Mouse (Mus musculus) liver, embryonic 13.5 days (tissue): Measurements from ENCODE around the gene Grin2b. TPM values are rescaled to one million over a fixed set of nuclear protein-coding genes. Genes with fewer than 3 reads are reported as not detected.

Experiments used
- ATAC-seq: fragments of 200-750 bp; cut with Nextera tagmentation; 2 replicates; pipeline ENCODE4 v1.8.0; 2017; ENCODE audit warnings: low read depth, mild to moderate bottlenecking, moderate number of reproducible peaks, moderate library complexity
- DNase-seq: peaks from one replicate; pipeline ENCODE4 v3.0.0; 2022
- H3K27ac ChIP-seq: fragments of 300-500 bp; sonication (generic); 2 replicates; pipeline ENCODE4 v1.5.1; 2015; ENCODE audit warnings: moderate library complexity, mild to moderate bottlenecking, inconsistent platforms
- H3K27me3 ChIP-seq: fragments of 300-500 bp; sonication (generic); 2 replicates; pipeline ENCODE4 v1.6.1; 2015; ENCODE audit warnings: mild to moderate bottlenecking, inconsistent platforms
- H3K36me3 ChIP-seq: fragments of 300-500 bp; sonication (generic); 2 replicates; pipeline ENCODE4 v1.6.1; 2015; ENCODE audit warnings: mild to moderate bottlenecking, inconsistent platforms
- H3K4me1 ChIP-seq: fragments of 300-500 bp; sonication (generic); replicated peaks from 2 replicates; pipeline ENCODE4 v1.6.1; 2015; ENCODE audit warnings: inconsistent platforms
- H3K4me2 ChIP-seq: fragments of 300-500 bp; sonication (generic); 2 replicates; pipeline ENCODE4 v1.6.1; 2015; ENCODE audit warnings: inconsistent platforms, mild to moderate bottlenecking, moderate library complexity
- H3K4me3 ChIP-seq: fragments of 300-500 bp; sonication (generic); replicated peaks from 2 replicates; pipeline ENCODE4 v1.5.1; 2015; ENCODE audit warnings: mild to moderate bottlenecking, inconsistent platforms
- H3K9ac ChIP-seq: fragments of 300-500 bp; sonication (generic); 2 replicates; pipeline ENCODE4 v1.6.1; 2015; ENCODE audit warnings: mild to moderate bottlenecking, inconsistent platforms
- H3K9me3 ChIP-seq: fragments of 300-500 bp; sonication (generic); replicated peaks from 2 replicates; pipeline ENCODE4 v1.6.1; 2016; ENCODE audit warnings: inconsistent platforms
- WGBS: fragments of 180-500 bp; shearing (Covaris S2); methylation state at CpG from one replicate; pipeline ENCODE4 v1.1.7; 2015; ENCODE audit not compliant: insufficient replicate concordance; 5-methylcytosine and 5-hydroxymethylcytosine counted together
- polyA plus RNA-seq: library from polyadenylated mRNA; unstranded; fragments of >200 nt; fragmentation: Nextera tagmentation; extraction: Ambion mirVana; gene quantifications from 2 replicates; pipeline ENCODE4 v1.2.1, GENCODE M21; 2015

Gene Grin2b
- polyA plus RNA-seq, 1 experiment from 2014 or later, result 0.21 TPM

DNA sequence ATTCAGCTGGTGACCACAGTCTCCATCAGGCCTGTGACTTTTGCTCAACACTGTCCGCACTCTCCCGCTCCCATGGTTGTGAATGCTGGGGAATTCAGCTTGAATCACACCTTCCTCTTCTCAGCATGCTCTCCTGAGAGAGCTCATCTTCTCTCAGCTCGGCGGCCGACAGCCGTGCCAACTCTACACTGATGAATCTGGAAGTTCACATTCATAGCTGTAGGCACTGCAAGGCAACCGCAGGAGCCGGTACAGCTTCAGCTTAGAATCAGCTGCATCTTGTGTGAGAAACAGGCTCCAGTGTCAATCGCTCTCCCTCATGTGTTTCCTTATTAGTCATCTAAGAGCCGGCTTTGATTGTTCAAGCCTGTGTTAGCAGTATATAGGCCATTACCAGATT, 272.9 kb downstream of the Grin2b start:
- Histone ChIP-seq H3K9ac (no peak overlapping the region), H3K36me3 (no peaks in the 10 kb centered on the region), H3K27ac (no peak overlapping the region), H3K4me2 (no peak overlapping the region), H3K9me3 (no peaks in the 10 kb centered on the region), H3K4me3 (no peak overlapping the region), H3K27me3 (no peaks in the 10 kb centered on the region), H3K4me1 (no peaks in the 10 kb centered on the region)
- DNase-seq (no peak), ATAC-seq (no peak)
- WGBS, result 74% methylated on average over 10 of the region's 10 CpGs

DNA sequence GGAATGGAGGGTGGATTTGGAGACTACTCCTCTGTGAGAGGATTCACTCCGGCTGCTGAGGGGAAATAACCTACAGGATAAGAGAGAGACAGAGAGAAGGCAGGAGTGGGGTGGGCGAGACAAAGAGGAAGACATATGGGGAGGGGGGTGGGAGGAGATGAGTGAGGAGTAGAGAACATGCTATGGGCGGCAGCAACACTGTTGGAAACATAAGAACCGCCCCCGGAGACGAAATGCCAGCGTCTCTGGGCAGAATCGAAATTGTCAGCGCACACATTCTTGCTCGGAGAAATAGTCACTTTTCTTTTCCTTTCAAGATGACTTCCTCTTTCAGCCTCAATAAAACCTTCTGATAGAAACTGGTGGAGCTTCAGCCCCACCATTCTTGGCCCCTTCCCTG, 274.1 kb downstream of the Grin2b start:
- no peak overlapping the region for H3K9ac ChIP-seq
- no peak overlapping the region for H3K4me2 ChIP-seq
- ATAC-seq, result no peak
- 45% methylated on average over 10 of the region's 10 CpGs for WGBS
- DNase-seq, result no peak
- H3K9me3 ChIP-seq, result no peaks in the 10 kb centered on the region
- H3K27me3 ChIP-seq, result no peaks in the 10 kb centered on the region
- H3K4me1 ChIP-seq, result no peaks in the 10 kb centered on the region
- H3K36me3 ChIP-seq, result no peaks in the 10 kb centered on the region
- no peak overlapping the region for H3K4me3 ChIP-seq
- H3K27ac ChIP-seq, result no peak overlapping the region

DNA sequence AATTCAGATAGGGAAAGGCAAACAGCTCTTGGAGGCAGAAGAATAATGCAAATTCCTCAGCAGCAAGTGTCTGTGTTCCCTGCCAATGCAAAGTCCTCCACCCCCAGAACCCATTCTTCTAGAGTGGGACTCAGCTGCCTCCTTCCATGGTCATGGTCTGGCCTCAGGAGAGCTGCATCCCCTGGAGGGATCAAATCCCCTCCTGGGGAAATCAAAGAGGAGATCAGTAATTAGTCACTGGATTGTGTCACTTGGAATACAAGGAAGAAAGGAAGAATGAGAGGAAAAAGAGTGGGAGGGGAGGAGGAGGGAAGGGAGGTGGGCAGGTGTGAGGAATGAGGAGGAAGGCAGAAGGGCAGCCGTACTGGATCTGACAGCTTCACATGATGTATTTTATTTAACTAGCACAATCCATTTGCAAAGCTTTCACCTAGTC, 278.5 kb downstream of the Grin2b start:
- H3K36me3 ChIP-seq, result no peaks in the 10 kb centered on the region
- ATAC-seq, result no peak
- no peaks in the 10 kb centered on the region for H3K9me3 ChIP-seq
- H3K27ac ChIP-seq, result no peak overlapping the region
- 55% methylated on average over 1 of the region's 1 CpGs for WGBS
- DNase-seq, result no peak
- no peak overlapping the region for H3K9ac ChIP-seq
- H3K4me1 ChIP-seq, result no peaks in the 10 kb centered on the region
- H3K27me3 ChIP-seq, result no peaks in the 10 kb centered on the region
- H3K4me3 ChIP-seq, result no peak overlapping the region
- no peak overlapping the region for H3K4me2 ChIP-seq

DNA sequence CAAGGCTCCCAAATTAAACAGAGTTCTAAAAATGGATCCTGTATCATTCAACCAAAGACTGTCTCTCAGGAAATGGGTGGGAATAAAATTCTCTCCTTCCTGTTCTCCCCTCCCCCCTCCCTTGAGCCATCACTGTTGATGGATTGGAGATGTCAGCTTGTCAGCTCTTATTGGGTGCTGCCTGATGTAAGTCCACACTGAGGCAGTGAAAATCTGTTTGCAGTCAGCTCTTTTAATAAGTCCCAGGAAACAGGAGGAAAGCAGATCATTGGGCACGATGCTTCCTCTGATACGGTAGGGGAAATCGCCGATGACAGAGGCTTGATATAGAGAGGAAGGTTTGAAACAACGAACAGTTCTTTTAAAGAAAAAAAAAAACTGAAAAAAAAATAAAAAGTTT, 290.7 kb downstream of the Grin2b start:
- no peak for DNase-seq
- H3K4me3 ChIP-seq, result no peak overlapping the region
- WGBS, result 62% methylated on average over 5 of the region's 5 CpGs
- H3K9me3 ChIP-seq, result no peaks in the 10 kb centered on the region
- no peaks in the 10 kb centered on the region for H3K27me3 ChIP-seq
- no peak overlapping the region for H3K4me2 ChIP-seq
- no peak overlapping the region for H3K9ac ChIP-seq
- H3K27ac ChIP-seq, result no peak overlapping the region
- H3K4me1 ChIP-seq, result no peaks in the 10 kb centered on the region
- H3K36me3 ChIP-seq, result no peaks in the 10 kb centered on the region
- no peak for ATAC-seq

DNA sequence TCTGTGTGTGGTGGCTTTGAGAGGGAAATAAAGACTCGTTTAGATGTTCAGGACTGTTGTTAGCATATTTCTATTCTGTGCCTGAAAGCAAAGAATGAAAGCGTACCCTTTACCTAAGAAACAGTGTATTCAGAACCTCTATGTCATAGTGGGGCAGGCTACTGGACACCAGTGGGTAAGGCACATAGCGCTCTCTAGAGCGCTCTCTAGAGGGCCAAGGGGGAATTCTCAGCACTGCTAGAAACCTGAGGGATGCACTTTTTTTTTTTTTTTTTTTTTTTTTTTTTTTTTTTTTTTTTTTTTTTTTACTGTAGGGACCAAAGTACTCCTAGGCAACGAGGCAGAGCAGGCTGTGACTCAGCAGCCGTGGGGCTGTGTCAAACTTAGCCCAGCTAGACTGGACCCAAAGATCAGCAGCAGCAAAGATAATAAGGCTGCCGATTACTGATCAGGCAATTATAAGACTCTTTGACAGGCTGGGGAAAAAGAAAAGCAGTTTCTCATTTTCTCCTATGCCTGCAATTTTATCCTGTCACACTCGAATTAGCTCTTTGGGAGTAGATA, 297.1 kb downstream of the Grin2b start:
- no peaks in the 10 kb centered on the region for H3K36me3 ChIP-seq
- WGBS, result 51% methylated on average over 8 of the region's 8 CpGs
- no peak overlapping the region for H3K27ac ChIP-seq
- ATAC-seq (no peak), DNase-seq (no peak)
- H3K9ac ChIP-seq, result no peak overlapping the region
- H3K27me3 ChIP-seq, result no peaks in the 10 kb centered on the region
- H3K4me3 ChIP-seq, result no peak overlapping the region
- H3K4me1 ChIP-seq, result no peaks in the 10 kb centered on the region
- no peak overlapping the region for H3K4me2 ChIP-seq
- no peaks in the 10 kb centered on the region for H3K9me3 ChIP-seq

DNA sequence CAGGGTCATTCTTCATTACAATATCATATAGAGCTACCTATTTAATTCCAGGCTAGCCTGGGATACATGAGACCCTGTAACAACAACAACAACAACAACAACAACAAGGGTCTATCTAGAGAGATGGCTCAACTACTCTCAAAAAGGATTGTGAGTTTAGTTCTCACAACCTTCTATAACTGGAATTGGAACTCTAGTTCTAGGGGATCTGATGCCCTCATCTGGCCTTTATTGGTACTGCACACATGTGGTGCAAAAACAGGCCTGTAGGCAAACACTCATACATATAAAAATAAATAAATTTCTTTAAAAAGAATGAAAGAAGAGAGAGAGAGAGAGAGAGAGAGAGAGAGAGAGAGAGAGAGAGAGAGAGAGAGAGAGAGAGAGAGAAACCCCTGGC, 298.7 kb downstream of the Grin2b start:
- Histone ChIP-seq H3K36me3 (no peaks in the 10 kb centered on the region), H3K9ac (no peak overlapping the region), H3K9me3 (no peaks in the 10 kb centered on the region), H3K4me2 (no peak overlapping the region), H3K27me3 (no peaks in the 10 kb centered on the region), H3K27ac (no peak overlapping the region), H3K4me1 (no peaks in the 10 kb centered on the region), H3K4me3 (no peak overlapping the region)
- DNase-seq (no peak), ATAC-seq (no peak)

DNA sequence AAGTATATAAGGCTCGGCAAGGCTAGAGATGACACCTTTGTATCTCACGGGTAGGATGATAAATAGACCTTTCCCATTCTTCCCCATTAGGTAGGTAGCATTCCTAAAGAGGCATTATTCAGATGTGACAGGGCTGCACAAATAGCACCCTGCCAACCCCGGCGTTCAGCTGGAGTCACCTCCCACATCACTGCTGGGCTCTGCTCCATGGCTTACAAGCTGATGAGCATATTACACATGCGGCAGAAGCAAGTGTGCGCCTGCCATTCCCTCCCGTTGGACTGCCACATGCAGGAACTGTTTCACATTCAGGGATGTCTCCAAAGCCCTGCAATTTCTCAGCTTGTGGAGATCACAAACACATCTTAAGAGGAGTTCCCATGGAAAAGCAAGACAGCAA, 307.5 kb downstream of the Grin2b start:
- no peak overlapping the region for H3K9ac ChIP-seq
- no peaks in the 10 kb centered on the region for H3K27me3 ChIP-seq
- H3K4me2 ChIP-seq, result no peak overlapping the region
- WGBS, result 78% methylated on average over 7 of the region's 7 CpGs
- DNase-seq (no peak), ATAC-seq (no peak)
- H3K36me3 ChIP-seq, result no peaks in the 10 kb centered on the region
- H3K9me3 ChIP-seq, result no peaks in the 10 kb centered on the region
- H3K27ac ChIP-seq, result no peak overlapping the region
- no peak overlapping the region for H3K4me3 ChIP-seq
- no peaks in the 10 kb centered on the region for H3K4me1 ChIP-seq

DNA sequence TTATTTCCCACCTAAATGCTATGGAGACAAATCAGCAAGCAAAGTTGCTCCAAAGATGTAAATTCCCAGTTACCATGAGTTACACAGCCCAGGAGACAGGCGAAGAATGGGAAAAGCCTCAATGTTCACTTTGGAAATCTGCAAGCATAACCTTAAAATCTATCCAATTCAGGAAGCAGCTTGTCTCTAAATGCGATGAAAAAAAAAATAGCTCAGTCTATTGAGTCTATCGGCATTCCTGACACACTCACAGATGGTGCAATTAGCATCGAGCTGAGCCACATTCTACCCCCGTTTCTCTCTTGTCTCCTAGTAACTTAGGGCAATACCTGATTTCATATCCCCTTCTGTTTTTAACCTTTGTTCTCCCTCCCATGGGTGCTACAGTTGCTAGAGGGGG, 309.3 kb downstream of the Grin2b start:
- no peak overlapping the region for H3K9ac ChIP-seq
- no peak for DNase-seq
- 67% methylated on average over 5 of the region's 5 CpGs for WGBS
- H3K4me2 ChIP-seq, result no peak overlapping the region
- H3K27me3 ChIP-seq, result no peaks in the 10 kb centered on the region
- no peaks in the 10 kb centered on the region for H3K36me3 ChIP-seq
- no peaks in the 10 kb centered on the region for H3K9me3 ChIP-seq
- H3K4me3 ChIP-seq, result no peak overlapping the region
- H3K27ac ChIP-seq, result no peak overlapping the region
- H3K4me1 ChIP-seq, result no peaks in the 10 kb centered on the region
- ATAC-seq, result no peak

DNA sequence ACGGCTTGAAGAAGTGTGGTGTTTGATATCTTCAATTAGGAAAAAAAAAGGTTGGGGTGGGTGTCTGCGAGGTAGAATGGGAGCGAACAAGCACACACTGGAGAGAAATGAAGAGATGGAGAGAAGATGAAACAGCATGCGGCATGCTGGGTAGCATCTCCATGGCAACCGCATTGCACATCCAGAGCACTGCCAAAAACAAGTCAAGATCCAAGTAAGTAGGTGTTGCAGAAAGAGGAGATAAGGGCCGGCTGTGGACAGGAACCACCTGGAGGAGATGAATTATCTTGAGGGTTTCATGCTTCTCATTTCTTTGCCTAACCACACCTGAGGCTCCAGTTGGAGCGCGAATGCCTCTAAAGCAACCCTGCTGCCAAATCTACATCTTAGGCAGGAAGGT, 313.8 kb downstream of the Grin2b start:
- Histone ChIP-seq H3K27me3 (no peaks in the 10 kb centered on the region), H3K36me3 (no peaks in the 10 kb centered on the region), H3K4me2 (no peak overlapping the region), H3K4me1 (no peaks in the 10 kb centered on the region), H3K4me3 (no peak overlapping the region), H3K9ac (no peak overlapping the region), H3K9me3 (peaks cover 6% of the 10 kb centered on the region; the same call in 1 of the 2 replicates), H3K27ac (no peak overlapping the region)
- DNase-seq, result no peak
- WGBS, result 55% methylated on average over 8 of the region's 8 CpGs
- no peak for ATAC-seq

DNA sequence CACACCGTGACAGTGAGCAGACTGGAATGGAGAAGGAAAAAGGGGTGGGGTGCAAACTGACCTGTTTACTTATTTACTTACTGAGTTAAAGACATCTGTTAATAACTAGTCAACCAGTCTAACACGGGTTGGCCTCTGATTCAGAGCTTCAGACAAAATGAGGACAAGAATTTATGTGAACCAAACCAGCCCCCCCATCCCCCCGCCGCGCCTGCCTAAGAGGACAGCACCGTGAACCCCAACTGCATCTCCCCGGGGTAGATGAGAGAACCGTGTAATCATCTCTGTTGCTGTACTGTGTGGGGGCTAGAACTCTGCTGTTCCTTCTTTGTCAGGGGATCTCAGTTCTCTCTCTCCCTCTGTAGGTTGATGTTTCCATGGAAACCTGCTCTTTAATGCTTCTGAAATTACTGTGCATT, 319.1 kb downstream of the Grin2b start:
- ATAC-seq (no peak), DNase-seq (no peak)
- H3K9ac ChIP-seq, result no peak overlapping the region
- no peaks in the 10 kb centered on the region for H3K4me1 ChIP-seq
- no peaks in the 10 kb centered on the region for H3K36me3 ChIP-seq
- no peak overlapping the region for H3K4me2 ChIP-seq
- WGBS, result 68% methylated on average over 8 of the region's 8 CpGs
- H3K4me3 ChIP-seq, result no peak overlapping the region
- no peaks in the 10 kb centered on the region for H3K27me3 ChIP-seq
- H3K9me3 ChIP-seq, result peaks cover 9% of the 10 kb centered on the region; the same call in 1 of the 2 replicates
- H3K27ac ChIP-seq, result no peak overlapping the region

DNA sequence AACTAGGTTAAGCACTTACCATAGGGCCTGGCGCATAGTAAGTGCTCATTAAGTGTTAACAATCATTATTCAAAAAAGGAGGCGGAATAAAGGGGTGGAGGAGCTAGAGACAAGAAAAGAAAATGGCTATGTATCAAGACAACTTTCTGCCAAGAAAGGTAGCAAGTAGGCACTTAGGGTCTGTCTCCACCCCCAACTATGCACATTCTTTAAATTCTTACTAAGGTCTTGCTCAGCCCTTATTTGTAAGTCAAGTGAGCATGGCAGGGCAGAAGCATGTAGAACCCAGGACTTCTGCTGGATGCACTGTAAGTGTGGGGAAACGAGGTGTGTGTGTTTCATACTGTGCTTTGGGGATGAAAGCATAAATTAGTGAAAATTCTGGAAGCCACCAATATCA, 329.6 kb downstream of the Grin2b start:
- H3K27me3 ChIP-seq, result no peaks in the 10 kb centered on the region

DNA sequence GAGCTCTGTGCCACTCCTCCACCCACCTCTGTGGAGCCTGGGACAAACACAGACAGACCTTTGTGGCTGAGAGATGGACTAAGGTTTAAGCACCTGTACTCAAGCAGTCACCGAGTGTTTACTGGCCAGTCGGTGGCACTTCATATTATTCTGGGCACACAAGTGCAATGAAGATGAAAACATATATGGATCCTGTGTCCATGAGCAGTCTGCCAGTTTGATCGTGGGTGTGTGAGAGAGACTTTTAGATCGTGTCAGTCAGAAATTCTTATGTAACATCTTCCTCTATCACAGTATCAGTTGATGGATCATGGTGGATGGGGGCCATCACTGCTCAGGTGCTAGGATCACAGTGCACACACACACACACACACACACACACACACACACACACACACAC, 337.0 kb downstream of the Grin2b start:
- DNase-seq, result no peak
- no peak overlapping the region for H3K9ac ChIP-seq
- H3K4me2 ChIP-seq, result no peak overlapping the region
- no peak for ATAC-seq
- no peaks in the 10 kb centered on the region for H3K4me1 ChIP-seq
- H3K27me3 ChIP-seq, result no peaks in the 10 kb centered on the region
- no peak overlapping the region for H3K27ac ChIP-seq
- H3K4me3 ChIP-seq, result no peak overlapping the region
- no peaks in the 10 kb centered on the region for H3K9me3 ChIP-seq
- no peaks in the 10 kb centered on the region for H3K36me3 ChIP-seq
- 63% methylated on average over 4 of the region's 4 CpGs for WGBS

More for the DNA sequence above, 329.6 kb downstream of the Grin2b start:
- DNase-seq, result no peak
- Histone ChIP-seq H3K9me3 (no peaks in the 10 kb centered on the region), H3K4me3 (no peak overlapping the region), H3K4me2 (no peak overlapping the region), H3K36me3 (no peaks in the 10 kb centered on the region), H3K9ac (no peak overlapping the region), H3K27ac (no peak overlapping the region), H3K4me1 (no peaks in the 10 kb centered on the region)
- 51% methylated on average over 3 of the region's 3 CpGs for WGBS
- no peak for ATAC-seq
